Mouse (Mus musculus): ENCODE results near the gene Cdh18. TPM values are rescaled to one million over a fixed set of nuclear protein-coding genes. Genes with fewer than 3 reads are reported as not detected.
"Not testable (repeated sequence)": the region's sequence is repeated elsewhere in the genome, so short reads cannot be mapped to it uniquely, and the experiment has no call there.

Cdh18 gene
- total RNA-seq, 2 experiments from 2014 or later, result 32.2 to 33.9 TPM

DNA sequence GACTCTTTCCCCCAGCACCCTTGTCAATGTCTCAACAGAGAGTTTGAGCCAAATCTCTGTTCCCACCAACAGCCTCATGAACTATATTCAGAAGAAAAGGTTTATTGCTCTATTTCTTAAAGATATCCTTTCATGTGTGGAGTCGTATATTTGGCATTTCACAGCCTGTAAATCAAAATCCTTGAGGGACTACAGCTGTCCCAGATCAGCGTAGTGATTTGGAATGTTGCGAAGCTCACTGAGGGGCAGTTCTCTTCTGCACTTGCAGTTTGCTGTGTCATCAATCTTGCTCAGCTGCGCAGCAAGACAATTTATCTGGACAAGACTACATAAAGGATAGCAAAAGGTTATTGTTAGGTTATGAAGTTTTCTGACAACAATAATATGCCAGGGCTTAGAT lies 385.5 kb downstream of the Cdh18 start:
- DNase-seq (ENCODE audit: low spot score in 2 of 2), result no peak

DNA sequence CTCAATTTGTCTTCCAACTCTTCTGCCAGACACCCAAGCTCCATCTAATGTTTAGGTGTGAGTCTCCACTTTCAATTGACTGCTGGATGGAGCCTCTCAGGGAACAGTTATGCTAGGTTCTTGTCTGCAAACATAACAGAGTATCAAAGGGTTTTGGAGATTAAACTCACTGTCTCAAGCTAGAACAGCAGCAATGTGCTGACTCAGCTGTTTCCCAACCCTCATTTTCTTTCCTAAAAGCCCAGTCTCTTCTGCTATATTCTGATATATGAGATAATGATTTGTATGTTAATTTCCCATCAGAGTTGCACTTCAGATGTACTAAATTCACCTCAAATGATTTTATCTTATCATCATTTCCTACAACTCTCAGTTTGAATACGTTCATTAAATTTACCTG lies 398.4 kb downstream of the Cdh18 start:
- no peak for DNase-seq (ENCODE audit: low spot score in 2 of 2)

GRCm38 (mm10) chr15:22969424-22969823 lies 420.6 kb downstream of the Cdh18 start:
- DNase-seq (ENCODE audit: low spot score in 2 of 2), result peak in 1 of 2 experiments; percentile 22

- DNase-seq (ENCODE audit: low spot score in 2 of 2), result no peak
These were observed 431.3 kb downstream of the Cdh18 start for GRCm38 (mm10) chr15:22980136-22980535.

DNA sequence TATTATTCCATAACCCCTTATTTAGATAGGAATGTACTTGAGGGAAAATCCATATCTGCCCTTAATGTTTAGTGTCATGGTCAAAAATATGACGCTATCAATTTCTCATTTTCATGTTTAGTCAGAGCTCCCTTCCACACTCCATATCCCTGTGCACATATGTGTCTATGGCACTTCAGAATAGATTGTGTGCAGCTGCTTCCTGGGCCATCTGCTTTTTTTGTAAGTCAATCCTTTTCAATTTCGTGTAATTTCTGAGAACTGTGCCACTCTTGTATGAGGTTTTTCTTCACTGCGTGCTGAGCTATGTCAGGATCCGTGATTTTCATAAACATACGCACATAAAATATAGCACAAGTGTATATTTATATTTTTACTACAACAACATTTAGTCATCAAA lies 435.8 kb downstream of the Cdh18 start:
- no peak for DNase-seq (ENCODE audit: low spot score in 2 of 2)

DNA sequence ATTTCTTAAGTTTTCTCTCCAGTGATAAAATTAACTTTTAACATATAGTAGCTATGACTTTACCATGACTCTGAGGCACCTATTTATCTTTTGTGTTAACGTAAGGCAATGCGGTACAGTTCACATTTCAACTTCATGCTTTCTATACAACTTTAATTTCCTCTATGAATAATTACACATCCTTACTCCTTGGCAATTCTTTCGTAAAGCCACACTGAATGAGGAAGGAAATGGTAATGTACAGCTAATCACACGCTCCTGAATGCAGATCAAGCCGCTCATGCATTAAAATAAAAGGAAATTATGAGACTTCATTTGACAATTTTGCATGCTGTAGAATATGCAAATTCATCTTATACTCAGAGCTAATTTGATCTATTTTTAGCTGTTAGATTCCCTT lies 467.9 kb downstream of the Cdh18 start:
- no peak for DNase-seq (ENCODE audit: low spot score in 2 of 2)

GRCm38 (mm10) chr15:23021151-23021550 lies 472.3 kb downstream of the Cdh18 start:
- DNase-seq (ENCODE audit: low spot score in 2 of 2), result no peak

- no peak for DNase-seq (ENCODE audit: low spot score in 2 of 2)
These were observed 473.8 kb downstream of the Cdh18 start for GRCm38 (mm10) chr15:23022635-23023034.

DNA sequence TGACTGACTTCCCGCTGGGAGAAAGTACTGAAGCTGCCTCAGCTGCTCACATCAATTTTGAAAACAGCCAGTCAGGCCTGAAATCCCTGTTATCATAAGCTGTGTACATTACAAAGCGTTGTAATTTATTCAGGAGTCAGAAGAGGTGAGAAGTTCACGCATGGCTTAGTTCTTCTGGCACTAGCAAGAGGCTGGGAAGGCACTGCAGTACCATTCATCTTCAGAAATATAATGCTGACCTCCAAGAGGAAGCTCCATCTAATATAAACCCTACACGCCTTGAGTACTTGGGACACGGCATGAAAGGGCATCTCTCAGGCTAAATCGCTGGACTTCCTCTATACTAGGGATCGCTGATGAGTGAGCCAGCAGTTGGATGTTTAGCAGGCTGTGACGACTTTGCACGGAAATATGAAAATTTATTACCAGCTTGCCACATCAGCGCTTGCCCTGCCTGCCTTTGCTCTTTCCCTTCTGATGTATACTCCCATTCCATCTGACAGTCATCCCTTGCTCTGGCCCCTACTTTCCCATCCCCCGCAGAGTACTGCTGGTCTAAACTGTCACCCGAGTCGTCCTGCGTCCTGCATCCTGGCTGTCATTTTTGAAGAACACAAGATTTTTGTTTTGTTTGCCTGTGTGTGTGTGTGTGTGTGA lies 486.9 kb downstream of the Cdh18 start:
- DNase-seq (ENCODE audit: low spot score in 2 of 2), result peak; percentile 9 to 45

GRCm38 (mm10) chr15:23036208-23037065 lies 487.6 kb downstream of the Cdh18 start:
- peak; percentile 77 to 89 for DNase-seq (ENCODE audit: low spot score in 2 of 2)

GRCm38 (mm10) chr15:23037561-23037960 lies 488.7 kb downstream of the Cdh18 start:
- DNase-seq (ENCODE audit: low spot score in 2 of 2), result no peak

DNA sequence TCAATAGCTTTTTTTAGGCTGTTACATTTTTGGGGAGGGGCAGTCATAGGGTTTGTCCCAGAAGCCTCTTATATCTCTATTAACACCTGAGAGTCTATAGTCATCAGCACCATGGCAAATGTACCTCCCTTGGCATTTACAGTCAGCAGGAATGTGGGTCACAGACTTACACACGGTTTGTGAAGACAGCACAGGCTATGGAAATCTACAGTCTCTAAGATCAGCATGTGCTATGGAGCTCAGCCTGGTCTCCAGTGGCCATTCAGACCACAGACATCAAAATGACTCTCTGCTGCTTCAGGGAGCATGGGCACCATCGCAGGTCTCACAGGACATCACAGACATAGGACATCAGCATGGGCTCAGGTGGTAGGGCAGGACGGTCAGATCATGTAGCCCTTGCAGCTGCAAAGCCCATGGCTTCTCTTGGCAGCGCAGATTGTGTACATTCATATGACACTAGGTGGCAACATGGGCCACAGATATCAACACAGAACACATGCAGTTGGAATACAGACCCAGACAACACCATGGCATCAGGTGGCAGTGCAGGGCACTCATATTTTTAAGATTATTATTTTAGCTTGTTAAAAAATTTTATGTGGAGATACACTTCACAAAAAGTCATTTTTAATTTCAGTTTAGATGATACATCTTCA lies 497.4 kb downstream of the Cdh18 start:
- DNase-seq (ENCODE audit: low spot score in 2 of 2), result no peak

DNA sequence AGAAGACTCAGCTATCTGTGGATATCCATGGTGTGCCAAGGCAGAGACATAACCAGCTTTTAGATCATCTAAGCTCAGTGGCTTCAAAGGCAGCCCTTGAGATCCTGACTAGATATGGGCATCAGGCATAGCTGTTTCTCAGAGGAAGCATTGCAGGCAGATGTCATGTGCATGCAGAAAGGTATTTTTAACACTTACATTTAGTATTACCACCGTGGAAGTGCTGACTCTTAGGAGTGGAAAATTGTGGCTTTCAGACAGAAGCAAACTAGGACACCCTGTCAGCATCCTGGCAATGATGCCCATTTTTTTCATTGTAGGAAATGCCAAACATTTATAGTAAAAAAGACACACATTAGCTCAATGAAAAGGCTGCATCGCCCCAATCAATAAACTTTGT lies 503.2 kb downstream of the Cdh18 start:
- DNase-seq (ENCODE audit: low spot score in 2 of 2), result no peak

- DNase-seq (ENCODE audit: low spot score in 2 of 2), result not testable (repeated sequence)
These were observed 536.5 kb downstream of the Cdh18 start for GRCm38 (mm10) chr15:23085326-23085725.

DNA sequence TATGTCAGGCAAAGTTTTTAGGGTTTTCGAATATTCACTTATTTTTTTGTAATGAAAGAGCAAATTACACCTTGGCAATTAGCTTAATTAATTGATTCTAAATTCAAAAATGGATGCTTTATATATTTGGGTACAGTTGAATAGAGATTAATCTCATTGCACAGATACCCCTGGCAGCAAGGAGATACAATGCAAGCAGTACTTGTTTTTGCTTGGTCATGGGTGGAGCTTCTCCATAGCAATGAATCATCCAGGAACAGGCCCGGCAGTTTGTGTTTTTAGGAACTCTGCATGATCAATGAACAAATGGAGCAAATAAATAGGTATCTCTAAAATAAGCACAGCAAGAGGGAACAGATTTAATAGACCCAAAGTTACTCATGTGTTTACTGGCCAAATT lies 538.7 kb downstream of the Cdh18 start:
- no peak for DNase-seq (ENCODE audit: low spot score in 2 of 2)

- DNase-seq (ENCODE audit: low spot score in 2 of 2), result no peak
These were observed 547.8 kb downstream of the Cdh18 start for GRCm38 (mm10) chr15:23096601-23097000.

- DNase-seq (ENCODE audit: low spot score in 2 of 2), result no peak
These were observed 556.0 kb downstream of the Cdh18 start for GRCm38 (mm10) chr15:23104668-23105380.

GRCm38 (mm10) chr15:23134950-23135715 lies 586.3 kb downstream of the Cdh18 start:
- no peak for DNase-seq (ENCODE audit: low spot score in 2 of 2)

GRCm38 (mm10) chr15:23136971-23137370 lies 588.1 kb downstream of the Cdh18 start:
- no peak for DNase-seq (ENCODE audit: low spot score in 2 of 2)

DNA sequence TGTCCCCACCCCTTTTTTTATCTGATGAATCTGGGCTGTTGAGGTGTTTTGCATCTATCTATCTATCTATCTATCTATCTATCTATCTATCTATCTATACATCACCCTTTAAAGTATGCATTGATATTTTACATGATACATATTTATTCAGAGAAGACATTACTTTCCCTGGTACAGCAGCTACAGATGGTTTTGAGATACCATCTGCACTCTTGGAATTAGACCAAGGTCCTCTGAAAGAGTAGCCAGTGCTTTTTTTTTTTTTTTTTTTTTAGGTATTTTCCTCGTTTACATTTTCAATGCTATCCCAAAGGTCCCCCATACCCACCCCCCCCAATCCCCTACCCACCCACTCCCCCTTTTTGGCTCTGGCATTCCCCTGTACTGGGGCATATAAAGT lies 594.1 kb downstream of the Cdh18 start:
- DNase-seq (ENCODE audit: low spot score in 2 of 2), result not testable (repeated sequence)

GRCm38 (mm10) chr15:23155883-23156282 lies 607.1 kb downstream of the Cdh18 start:
- DNase-seq (ENCODE audit: low spot score in 2 of 2), result no peak

Data from left cerebral cortex, adult 18-20 months (tissue).